Mouse (Mus musculus): Measurements from ENCODE around the gene Tanc2.

Tanc2 gene

DNA sequence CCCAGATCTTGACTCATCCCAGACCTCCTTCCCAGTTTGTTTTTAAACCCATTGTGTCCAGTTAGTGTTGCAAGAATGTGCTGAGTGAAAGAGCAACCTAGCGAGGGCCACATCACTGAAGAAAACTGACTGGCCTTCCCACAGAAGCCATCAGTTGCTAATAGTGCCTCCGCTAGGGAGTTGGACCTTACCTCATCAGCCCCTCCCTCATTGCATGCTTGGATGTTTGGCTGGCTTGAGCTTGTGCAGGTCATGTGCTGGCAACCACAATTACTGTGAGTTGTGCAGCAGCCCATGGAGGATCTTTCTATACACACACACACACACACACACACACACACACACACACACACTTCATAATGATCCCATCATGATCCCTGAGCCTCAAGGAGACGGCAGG, 341.6 kb downstream of the Tanc2 start:
- no peak for DNase-seq

DNA sequence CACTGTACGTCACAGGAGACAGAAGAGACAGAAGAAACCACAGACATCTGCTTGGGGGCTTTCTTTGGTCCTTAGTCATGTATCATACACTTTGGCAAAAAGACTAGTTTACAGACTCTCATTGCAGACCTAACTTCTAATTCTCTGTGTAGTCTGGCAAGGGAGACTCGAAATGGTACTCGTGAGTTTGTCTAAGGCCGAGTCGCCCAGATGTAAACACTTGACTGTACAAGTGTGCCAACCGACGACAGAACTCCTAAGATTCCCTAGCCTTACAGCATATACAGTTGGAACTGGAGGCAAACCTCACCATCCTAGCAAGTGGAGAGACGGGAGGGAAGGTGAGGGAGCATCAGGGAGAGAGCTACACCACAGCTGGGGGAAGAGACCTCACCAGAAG, 344.0 kb downstream of the Tanc2 start:
- no peak for DNase-seq

- no peak for DNase-seq
These were observed 344.5 kb downstream of the Tanc2 start for GRCm38 (mm10) chr11:105934303-105934711.

GRCm38 (mm10) chr11:105934816-105935215, 345.0 kb downstream of the Tanc2 start:
- DNase-seq = no peak

DNA sequence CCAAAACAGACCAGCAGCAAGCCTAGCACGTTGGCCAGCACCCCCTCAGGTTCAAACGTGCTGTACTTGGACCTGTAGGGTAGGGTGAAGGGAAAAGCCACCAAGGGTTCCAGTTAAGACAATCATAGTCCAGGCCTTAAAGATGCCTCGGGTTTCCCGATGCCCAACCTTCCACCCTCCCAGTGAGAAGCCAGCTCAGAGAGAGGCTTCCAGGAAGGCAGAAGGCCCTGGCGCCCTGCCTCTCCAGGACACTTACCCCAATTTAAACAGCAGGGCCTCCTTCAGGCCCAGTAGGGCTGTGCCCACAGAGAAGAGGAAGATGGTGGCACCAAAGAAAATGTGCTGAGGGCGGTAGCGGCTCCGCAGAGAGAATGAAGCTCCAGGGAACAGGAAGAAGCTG, 345.7 kb downstream of the Tanc2 start:
- no peak for DNase-seq

DNA sequence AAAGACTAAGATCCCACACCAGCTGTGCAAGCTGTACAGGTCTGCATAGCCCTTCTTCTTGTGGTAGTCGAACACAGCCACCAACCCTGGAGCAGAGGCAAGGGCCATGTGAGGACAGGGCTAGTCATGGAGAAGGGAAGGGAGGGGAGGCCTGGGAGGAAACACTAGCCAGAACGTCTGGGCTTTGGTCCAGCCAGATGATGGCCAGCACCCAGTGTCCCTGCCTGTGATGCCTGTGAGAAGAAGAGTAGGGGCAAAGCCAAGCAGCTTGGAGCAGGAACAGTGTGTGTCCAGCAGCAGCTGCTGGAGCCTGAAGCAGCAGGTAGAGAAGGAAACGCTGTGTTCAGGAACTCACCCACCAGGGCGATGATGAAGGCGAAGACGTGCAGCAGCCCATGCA, 346.4 kb downstream of the Tanc2 start:
- DNase-seq = no peak

GRCm38 (mm10) chr11:105936974-105937373, 347.2 kb downstream of the Tanc2 start:
- DNase-seq = no peak

DNA sequence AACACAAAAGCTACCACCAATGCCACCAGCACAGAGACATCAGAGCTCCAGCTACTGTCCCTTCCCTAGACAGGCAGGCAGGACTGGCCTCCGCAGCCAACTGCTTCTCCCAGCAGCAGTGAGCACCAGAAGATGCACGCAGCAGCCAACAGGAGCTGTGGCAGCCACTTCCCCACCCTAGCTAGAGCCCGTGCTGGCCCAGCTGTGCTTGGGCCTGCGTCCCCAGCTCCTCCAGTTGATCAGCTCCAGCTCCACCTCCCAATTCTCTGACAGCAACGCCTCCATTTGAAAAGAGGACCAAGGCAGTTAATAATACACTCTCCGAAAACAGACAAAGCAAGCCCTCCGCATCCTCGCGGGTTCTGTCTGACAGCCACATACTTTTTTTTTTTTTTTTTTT, 349.0 kb downstream of the Tanc2 start:
- no peak for DNase-seq

- DNase-seq = no peak
These were observed 352.2 kb downstream of the Tanc2 start for GRCm38 (mm10) chr11:105941973-105942372.

DNA sequence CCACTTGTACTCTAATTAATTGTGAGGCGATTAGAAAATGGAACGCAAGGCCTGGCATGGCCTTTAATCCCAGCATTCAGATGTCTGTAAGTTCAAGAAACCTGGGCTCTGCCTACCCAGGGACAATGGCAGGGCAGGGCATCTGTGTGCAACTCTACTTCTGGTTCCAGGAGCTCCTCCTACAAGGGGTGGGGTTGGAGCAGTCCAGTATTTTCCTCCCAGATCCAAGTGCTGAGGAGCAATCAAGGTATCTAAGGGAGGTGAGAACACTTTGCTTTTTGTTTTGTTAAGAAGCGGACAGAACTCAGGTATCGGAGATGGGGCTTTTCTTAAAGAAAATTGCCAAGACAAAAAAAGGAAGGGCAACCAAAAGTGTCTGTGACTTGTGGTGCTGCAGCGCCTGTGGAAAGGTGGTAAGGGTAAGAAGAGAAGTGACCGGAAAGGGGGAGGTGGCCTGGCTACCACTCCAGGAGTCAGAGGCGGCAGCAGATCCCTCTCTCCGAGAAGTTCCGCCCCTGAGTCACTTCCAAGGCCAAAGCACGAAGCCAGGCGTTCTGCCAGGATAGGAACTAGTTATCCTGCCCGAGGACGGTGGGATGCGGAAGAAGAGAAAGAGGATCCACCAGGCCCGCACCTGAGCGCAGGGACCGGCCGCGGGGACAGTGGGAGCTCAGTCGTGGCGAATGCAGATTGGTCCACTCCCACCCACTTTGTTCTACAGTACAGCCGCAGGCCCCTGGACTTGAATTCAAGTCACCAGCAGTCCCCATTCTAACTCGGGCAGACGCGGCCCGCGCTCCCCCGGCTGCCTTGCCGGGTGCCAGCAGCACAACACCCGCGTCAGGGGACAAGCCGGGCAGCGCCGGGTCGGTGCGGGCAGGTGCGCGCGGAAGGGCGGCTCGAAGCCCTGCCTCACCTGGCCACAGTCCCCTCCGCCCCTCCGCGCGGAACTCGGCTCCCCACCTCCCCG, 353.6 kb downstream of the Tanc2 start:
- DNase-seq = peak; percentile 16

DNA sequence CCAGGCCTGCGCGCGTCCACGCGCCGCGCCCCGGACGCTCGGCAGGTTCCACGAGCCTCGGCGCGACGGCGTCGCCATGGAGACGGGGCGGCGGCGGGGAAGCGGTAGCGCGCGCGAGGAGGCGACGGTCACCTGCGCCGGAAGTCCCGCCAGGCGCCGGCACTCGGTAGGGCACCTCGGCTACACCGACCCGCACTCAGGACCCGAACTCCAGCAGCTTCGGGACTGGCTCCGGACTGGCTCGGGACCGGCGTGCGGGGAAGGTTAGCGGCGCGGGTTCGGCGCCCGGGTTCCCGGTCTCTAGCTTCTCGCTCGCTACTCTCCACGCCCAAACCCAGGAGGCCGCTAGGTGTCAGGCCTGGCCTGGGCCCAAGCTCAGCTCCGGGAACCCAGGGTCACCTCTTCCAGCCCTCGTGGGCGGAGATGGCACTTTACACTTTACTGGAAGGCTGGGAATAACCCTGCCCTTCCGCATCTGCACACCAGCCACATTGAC, 354.4 kb downstream of the Tanc2 start:
- peak; percentile 55 for DNase-seq

- no peak for DNase-seq
These were observed 355.2 kb downstream of the Tanc2 start for GRCm38 (mm10) chr11:105944770-105945672.

GRCm38 (mm10) chr11:105946694-105947154, 356.9 kb downstream of the Tanc2 start:
- no peak for DNase-seq

GRCm38 (mm10) chr11:105948255-105948654, 358.5 kb downstream of the Tanc2 start:
- DNase-seq = no peak

- no peak for DNase-seq
These were observed 360.7 kb downstream of the Tanc2 start for GRCm38 (mm10) chr11:105950519-105950918.

GRCm38 (mm10) chr11:105951601-105952044, 361.8 kb downstream of the Tanc2 start:
- DNase-seq = no peak

DNA sequence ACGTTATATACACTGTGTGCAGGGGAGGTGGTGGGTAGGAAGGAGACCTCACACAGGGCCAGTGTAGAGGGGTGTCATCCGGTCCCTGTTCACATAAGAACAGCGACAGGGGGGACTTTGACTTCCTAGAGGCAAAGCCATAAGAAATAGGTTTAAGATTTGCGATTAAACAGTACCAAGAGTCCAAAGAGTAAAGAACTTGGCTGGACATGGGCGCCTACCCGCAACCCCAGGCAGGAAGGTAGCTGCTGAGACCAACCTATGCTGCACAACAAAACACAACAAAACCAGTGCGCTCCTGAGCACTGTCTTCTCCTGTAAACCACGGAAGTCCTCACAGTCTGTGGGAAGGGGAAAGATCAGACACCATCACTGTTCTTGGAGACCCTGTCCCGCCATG, 362.3 kb downstream of the Tanc2 start:
- no peak for DNase-seq

DNA sequence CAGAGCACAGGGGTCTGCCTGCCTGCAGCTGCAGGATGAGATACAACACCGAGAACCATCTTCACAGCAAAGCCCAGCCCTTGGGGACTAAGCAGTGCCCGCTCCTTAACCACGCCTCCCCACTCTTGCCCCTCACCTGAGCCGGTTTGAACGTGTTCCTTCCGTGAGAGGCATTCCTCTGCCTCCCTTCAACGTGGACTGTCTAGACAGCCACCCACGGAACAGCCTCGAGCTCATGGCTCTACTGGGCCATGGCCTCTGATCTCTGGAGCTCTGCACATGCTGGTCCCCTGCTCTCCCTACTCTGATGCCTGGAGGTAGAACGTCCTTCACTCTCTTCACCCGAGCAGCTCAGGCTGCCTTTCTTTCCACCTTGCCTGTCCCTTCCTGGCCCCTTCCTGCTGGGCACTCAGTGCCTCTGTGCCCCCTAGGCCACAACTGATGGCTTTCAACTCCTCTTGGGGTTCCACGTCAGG, 363.2 kb downstream of the Tanc2 start, which contains the start of gene Cyb561:
Cyb561 (minus strand) TSS at position 426 of the 476 bp plus-strand sequence.
- no peak for DNase-seq

GRCm38 (mm10) chr11:105953402-105953801, 363.6 kb downstream of the Tanc2 start:
- no peak for DNase-seq

DNA sequence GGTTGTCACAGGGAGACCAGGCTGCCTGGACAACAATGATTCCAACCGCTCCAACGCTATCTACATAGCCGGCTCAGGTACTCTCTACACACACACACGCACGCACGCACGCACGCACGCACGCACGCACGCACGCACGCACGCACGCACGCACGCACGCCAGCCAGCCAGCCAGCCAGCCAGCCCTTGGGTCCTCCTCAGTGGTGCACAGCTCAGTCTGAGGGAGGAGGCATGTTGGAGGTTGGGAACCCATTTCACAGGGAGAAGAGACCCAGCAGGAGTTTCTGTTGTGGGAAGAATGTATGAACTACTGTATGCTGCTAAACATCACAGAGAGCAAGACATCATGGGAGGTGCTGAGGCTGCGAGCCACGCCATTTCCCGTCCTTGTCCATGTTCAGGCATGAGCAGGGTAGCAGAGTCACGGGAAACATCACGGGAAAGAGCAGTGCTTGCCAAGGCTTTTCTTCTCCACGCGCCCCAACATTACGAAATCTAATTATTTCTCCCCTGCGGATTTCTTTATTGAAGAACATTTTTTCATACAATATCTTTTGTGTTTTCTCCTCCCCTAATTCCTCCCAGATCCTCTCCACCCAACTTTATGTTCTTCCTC, 366.1 kb downstream of the Tanc2 start:
- DNase-seq = no peak

- DNase-seq = no peak
These were observed 367.7 kb downstream of the Tanc2 start for GRCm38 (mm10) chr11:105957501-105957900.

DNA sequence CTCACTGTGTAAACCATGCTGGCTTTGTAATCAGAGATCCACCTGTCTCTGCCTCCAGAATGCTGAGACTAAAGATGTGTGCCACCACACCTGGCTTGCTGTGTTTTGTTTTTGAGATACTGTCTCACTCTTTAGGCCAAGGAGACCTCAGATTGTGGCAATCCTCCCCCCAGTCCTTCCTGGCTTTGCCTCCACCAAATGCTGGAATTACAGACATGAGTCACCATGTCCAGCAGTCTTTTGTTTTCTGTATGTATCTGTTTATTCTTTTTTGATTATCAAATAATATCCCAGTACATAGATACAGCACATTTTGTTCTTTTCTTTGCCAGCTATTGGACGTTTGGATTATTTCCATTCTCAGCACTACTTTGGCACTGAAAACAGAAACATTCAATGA, 368.8 kb downstream of the Tanc2 start:
- DNase-seq = no peak

- DNase-seq = no peak
These were observed 369.6 kb downstream of the Tanc2 start for GRCm38 (mm10) chr11:105959355-105959754.

Measured in cerebellum, adult 9-11 months (tissue).